ENCODE assay signal across 9 mouse cellular contexts in the genomic region with DNA sequence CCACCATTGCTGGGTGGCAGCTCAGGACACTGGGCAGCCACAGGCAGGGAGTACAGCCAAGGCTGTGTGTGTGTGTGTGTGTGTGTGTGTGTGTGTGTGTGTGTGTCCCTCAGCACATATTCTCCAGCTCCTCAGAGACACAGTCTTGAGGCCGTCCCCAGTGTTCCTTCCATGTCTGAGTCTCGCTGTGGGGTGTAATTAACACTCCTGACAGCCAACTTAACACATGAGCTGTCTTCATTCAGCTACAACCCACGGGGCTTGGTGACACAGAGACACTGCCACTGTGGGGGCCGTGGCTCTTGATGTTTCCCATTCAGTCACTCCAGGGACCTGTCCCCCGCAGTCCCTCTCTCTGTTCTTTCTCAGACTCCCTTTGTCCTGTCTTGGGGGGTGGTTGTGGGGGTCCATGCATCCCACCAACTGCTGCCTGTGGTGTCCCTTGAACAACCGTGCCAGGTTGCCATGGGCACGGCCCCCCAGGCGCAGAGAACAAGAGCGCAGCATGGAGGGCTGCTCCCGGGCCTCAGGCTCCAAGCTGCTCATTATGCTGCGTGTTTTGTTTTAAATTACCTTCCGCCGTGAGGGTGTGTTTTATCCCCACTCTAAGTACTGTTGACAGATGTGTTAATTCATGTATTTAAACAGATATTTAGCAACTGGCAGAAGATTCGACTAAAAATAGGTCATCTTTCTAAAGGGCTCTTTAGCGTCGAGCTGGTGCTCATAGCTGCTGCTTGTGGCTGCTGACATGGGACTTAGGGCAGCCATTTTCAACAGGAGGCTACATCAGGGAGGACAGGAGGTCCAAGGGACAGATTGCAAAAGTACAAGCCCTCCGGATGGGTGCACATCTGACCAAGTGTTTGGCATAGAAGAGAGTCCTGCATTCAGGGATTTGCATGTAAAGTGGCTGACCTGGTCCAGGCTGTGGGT. TPM values are rescaled to one million over a fixed set of nuclear protein-coding genes. Genes with fewer than 3 reads are reported as not detected.
DNase-seq lines count a peak whose midpoint lies in the region; ATAC-seq and TF ChIP-seq lines count a peak whose summit lies in the region.
"Had no signal": no experiment of that assay in that cellular context is flagged by ENCODE, and none has a peak within 500 bp of the region (broad histone marks: within the 10 kb centered on the region; RNA-seq: fewer than 3 reads in every experiment).

No protein-coding gene starts in this region.

- H3K36me3 ChIP-seq in forebrain, embryonic 13.5 days (ENCODE audit: poor library complexity, severe bottlenecking), result no peaks in the 10 kb centered on the region
- no peaks in the 10 kb centered on the region for H3K36me3 ChIP-seq in neural tube, embryonic 11.5 days (ENCODE audit: control insufficient read depth, insufficient read depth, low read length)

- TF ChIP-seq POLR2A in brain, embryonic 14.5 days (IDR thresholded peaks at IDR 0.05; ENCODE audit: borderline replicate concordance, extremely low read depth, insufficient read depth, insufficient read length, poor library complexity, severe bottlenecking), result no peak

- peaks cover 36% of the 10 kb centered on the region for H3K27me3 ChIP-seq in forebrain, embryonic 13.5 days
- peaks cover 3% of the 10 kb centered on the region; the same call in 1 of the 2 replicates for H3K27me3 ChIP-seq in neural tube, embryonic 11.5 days (ENCODE audit: control insufficient read depth, insufficient read depth, low read length)

- H3K27ac ChIP-seq in forebrain, embryonic 13.5 days, result peak overlapping the region; percentile 76
- no peak overlapping the region for H3K27ac ChIP-seq in left cerebral cortex, adult 2 months
- H3K27ac ChIP-seq in neural tube, embryonic 11.5 days (ENCODE audit: low read depth, low read length), result no peak overlapping the region

- H3K4me1 ChIP-seq in forebrain, embryonic 13.5 days, result peaks cover 17% of the 10 kb centered on the region
- no peaks in the 10 kb centered on the region for H3K4me1 ChIP-seq in neural tube, embryonic 11.5 days (ENCODE audit: control insufficient read depth, insufficient read depth, low read length)

- ATAC-seq in forebrain, embryonic 13.5 days, result peak; percentile 94
- ATAC-seq in neural tube, embryonic 11.5 days (ENCODE audit: insufficient read depth, low FRiP score, low TSS enrichment), result peak; percentile 87
- ATAC-seq in megakaryocyte-erythroid progenitor cell, adult 5-6 weeks (replicated peaks; ENCODE audit: low FRiP score, low TSS enrichment, poor library complexity, severe bottlenecking), result no peak

- intact Hi-C loops in left cerebral cortex, adult 2 months (cut with DNase I), result no loop called here

- H3K9me3 ChIP-seq in forebrain, embryonic 13.5 days (replicated peaks), result no peaks in the 10 kb centered on the region
- no peaks in the 10 kb centered on the region for H3K9me3 ChIP-seq in neural tube, embryonic 11.5 days (ENCODE audit: control insufficient read depth, low read length)

- WGBS in forebrain, embryonic 13.5 days, result 5% methylated on average over 17 of the region's 17 CpGs
- 30% methylated on average over 17 of the region's 17 CpGs for WGBS in neural tube, embryonic 11.5 days

- peak; percentile 94 for DNase-seq in brain, embryonic 14.5 days (ENCODE audit: low read depth)
- DNase-seq in left cerebral cortex, adult 2 months (ENCODE audit: extremely low spot score in 1 of 2, low spot score in 2 of 2), result peak; percentile 29 to 45
- DNase-seq in neural tube, embryonic 11.5 days (ENCODE audit: low spot score), result peak; percentile 64
- no peak for DNase-seq in heart, adult 8-10 months (ENCODE audit: low spot score)
- DNase-seq in spleen, postnatal 10 days (ENCODE audit: low spot score in 2 of 2), result no peak
- DNase-seq in B cell, adult 2 months, result no peak
- DNase-seq: lung, postnatal 14 days had no signal

- no peak for TF ChIP-seq CTCF in brain, embryonic 14.5 days (IDR thresholded peaks at IDR 0.05; ENCODE audit: borderline replicate concordance, extremely low read depth, insufficient read depth, insufficient read length)
- TF ChIP-seq CTCF in left cerebral cortex, adult 2 months (IDR thresholded peaks at IDR 0.05), result no peak

- peak overlapping the region; percentile 34; the same call in 1 of the 2 replicates for H3K9ac ChIP-seq in forebrain, embryonic 13.5 days
- no peak overlapping the region for H3K9ac ChIP-seq in neural tube, embryonic 11.5 days (ENCODE audit: low read length)

- peak overlapping the region; percentile 1; the same call in 1 of the 2 replicates for H3K4me3 ChIP-seq in forebrain, embryonic 13.5 days
- H3K4me3 ChIP-seq in left cerebral cortex, adult 2 months, result no peak overlapping the region
- H3K4me3 ChIP-seq in neural tube, embryonic 11.5 days (ENCODE audit: low read depth, low read length), result no peak overlapping the region

- peak overlapping the region; percentile 42 for H3K4me2 ChIP-seq in forebrain, embryonic 13.5 days
- H3K4me2 ChIP-seq in neural tube, embryonic 11.5 days (ENCODE audit: low read depth), result no peak overlapping the region

RNA-seq across cellular contexts. Expression of a gene that starts 28.7 kb away (rescaled TPM):
- polyA plus RNA-seq in brain, embryonic 14.5 days (2012; rRNA removed), result 17.4 and 21.8 TPM in 2 replicates
- 22.6 and 25.1 TPM in 2 replicates for polyA plus RNA-seq in forebrain, embryonic 13.5 days (2015; fragmentation: Nextera tagmentation; extraction: Ambion mirVana)
- total RNA-seq in left cerebral cortex, adult 2 months (2021), result 100 to 1,000 TPM; 121 to 123 TPM
- 31.1 and 32.7 TPM in 2 replicates for polyA plus RNA-seq in neural tube, embryonic 11.5 days (2014; fragmentation: Nextera tagmentation; extraction: Ambion mirVana)
- 10 to 100 TPM; 45.6 to 69.5 (median 56.6) TPM for total RNA-seq in heart, adult 8-10 months (2022)
- 20.3 and 23.8 TPM in 2 replicates for total RNA-seq in megakaryocyte-erythroid progenitor cell, adult 5-6 weeks (2014; fragmentation: Nextera tagmentation)
- 6.6 and 12.4 TPM in 2 replicates for total RNA-seq in megakaryocyte-erythroid progenitor cell, adult 5-6 weeks (2017)

Comparison
In these comparisons a context has a peak if more than half of its experiments do, and no peak if none do; other contexts are left out.
1. DNase-seq: peak in brain, embryonic 14.5 days (single experiment), left cerebral cortex, adult 2 months (2 of 2) and neural tube, embryonic 11.5 days (single experiment); none in heart, adult 8-10 months (single experiment), spleen, postnatal 10 days (0 of 2) and B cell, adult 2 months (0 of 2).